Mouse (Mus musculus): Measurements from ENCODE around the gene Pax7. TPM values are rescaled to one million over a fixed set of nuclear protein-coding genes. Genes with fewer than 3 reads are reported as not detected.

Gene Pax7
- total RNA-seq, 2 experiments from 2014 or later: not detected

DNA sequence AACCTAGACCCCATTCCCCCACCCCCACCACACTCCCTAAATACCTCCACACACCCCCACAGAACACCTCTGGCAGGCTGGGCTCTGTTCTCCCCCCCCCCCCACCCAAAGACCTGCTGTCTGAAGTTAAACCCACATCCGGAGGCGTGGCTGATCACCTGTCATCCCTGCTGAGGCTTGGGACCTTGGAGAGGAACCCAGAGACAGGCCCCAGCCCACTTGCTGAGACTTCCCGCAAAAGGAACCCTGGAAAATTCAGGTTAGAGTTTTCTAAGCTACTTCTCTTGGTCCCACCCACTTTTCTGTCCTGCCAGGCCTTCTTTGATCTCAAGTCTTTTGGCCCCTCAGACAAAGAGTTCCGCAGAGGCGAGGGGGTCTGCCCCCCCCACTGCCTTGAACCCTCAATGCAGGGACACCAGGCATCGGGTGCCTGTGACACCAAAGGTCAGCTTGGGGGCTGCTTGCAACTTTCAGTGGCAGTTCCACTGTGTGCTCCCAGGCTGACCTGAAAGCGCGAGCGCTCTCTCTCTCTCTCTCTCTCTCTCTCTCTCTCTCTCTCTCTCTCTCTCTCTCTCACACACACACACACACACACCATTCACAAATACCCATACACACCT lies 13.8 kb downstream of the Pax7 start:
- no peak for DNase-seq
- intact Hi-C loops (cut with DNase I): no loop called here

DNA sequence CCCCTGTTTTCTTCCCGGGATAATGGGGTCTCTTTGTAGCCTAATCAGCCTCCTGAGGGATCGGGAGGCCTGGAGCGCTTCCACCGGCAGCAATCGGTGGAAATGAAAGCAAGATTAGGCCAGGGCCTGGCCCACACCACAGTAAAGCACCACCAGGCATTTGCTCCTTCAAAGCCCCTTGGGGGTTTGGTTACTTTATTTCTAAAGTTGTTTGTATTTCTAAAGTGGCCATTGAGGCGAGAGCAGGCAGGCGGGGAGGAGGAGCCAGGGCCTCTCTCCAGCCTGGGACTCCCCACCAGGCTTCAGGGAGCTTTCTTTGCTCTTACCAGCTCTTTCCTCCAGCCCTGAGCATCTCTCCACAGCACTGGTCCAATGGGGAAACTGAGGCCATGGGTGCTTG lies 15.2 kb downstream of the Pax7 start:
- intact Hi-C loops (cut with DNase I): no loop called here
- DNase-seq: no peak

DNA sequence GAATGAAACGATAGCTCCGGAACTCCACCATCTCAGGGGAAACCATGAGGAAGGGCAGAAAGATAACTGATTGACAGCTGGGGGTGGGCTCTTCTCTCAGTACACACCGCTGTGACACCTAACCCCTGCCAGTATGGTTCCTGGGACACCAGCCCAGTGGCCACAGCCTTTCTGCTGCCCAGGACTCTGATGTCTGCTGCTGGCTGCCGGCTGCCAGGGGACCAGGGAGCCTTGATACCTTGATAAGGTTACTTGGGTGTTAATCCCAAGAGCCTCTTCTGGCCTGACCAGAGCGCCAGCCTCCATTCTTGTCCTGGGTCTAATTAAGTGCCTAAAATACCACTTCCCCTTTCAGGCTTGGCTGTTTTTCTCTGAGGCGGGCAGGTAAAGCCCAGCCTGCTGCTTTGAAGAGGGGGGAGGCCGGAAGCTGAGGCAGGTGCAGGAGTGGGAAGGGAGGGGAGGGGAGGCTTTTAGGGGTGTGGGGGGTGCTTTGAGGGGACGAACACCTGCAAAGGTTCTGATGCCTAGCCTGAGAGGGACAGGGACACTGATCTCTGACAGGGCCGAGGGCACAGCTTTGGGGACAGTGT lies 19.9 kb downstream of the Pax7 start:
- intact Hi-C loops (cut with DNase I): no loop called here
- no peak for DNase-seq

DNA sequence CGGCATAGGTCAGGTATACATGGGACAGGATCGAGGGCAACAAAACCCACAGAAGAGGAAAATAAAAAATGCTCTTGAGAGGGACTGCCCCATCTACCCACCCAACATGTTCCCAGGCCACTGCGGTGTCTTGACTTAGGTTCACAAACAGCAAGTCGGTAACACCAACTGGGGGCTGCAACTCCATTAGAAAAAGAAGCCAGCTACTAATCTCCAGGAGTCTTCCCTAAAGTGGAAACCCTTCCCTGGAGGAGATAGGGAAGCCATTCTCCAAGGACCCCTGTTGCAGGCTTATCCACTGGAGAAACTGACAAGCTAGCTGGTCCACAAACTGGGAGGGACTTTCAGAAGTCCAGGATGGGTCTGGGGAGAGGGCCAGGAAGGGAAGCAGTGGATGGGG lies 21.4 kb downstream of the Pax7 start:
- intact Hi-C loops (cut with DNase I): no loop called here
- DNase-seq: no peak

DNA sequence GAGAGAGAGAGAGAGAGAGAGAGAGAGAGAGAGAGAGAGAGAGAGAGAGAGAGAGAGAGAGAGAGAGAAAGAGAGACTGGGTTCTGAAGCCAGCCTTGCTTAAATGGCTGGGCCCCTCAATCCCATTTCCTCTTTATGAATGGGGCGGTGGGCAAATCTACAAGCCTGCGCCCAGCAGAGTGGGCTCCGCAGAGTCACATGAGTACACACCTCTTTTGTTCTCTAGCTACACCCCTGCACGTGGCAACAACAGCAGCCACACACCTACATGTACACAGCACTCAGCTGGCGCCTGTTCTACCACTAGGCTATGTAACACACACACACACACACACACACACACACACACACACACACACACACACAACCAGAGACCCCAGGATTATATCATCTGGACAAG lies 21.9 kb downstream of the Pax7 start:
- intact Hi-C loops (cut with DNase I): no loop called here
- no peak for DNase-seq

DNA sequence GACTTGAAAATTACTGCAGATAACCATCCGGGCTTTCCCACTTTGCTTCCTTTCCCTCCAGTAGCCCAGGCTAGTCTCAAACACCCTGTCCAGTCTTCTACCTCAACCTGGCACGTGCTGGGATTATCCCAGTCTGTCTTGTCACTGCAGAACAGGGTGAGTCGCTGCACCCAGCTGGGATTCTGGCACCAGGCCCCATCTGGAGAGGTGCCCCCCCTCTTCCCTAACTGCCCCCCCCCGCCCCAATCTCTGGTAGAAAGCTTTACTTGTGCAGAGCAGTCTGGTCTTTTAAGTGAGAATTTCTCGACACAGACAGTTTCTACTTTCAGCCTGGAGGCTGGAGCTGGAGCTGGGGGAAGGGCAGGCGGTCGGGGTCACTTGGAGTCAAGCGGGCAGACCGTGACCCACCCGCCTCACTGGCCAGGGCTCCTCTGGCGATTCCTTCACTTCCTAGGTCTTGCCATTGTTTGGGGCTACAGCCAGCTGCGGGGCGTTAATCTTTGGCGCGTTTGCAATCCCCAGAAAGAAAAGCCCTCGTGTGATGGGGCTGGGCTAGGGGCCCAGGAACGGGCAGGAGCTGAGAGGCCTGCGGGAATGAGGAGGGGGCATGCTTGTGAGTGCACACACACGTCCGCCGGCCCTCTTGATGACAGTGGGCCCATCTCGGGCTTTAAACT lies 22.4 kb downstream of the Pax7 start:
- intact Hi-C loops (cut with DNase I): no loop called here

DNA sequence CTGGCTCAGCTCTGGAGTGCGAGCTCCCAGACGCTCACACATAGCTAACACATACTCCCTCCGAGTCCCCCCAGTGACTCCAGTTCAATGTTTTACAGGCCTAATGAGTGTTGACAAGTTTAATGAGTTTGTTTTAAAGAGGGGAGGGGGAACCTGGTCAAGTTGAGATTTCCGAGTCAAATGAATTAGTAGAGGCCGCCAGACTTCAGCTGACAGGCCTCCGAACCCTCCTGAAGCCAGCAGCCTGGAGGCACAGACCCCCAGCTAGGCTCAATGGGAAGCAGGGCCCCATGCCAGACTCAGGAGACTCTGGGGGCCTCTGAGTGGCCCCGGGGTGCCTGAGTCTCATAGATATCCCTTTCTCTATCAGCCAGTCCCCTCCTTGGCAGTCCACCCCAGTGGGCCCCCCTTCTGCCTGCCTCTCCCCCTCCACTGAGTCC lies 23.9 kb downstream of the Pax7 start:
- no peak for DNase-seq
- intact Hi-C loops (cut with DNase I): no loop called here

More for the DNA sequence above, 22.4 kb downstream of the Pax7 start:
- DNase-seq: no peak

DNA sequence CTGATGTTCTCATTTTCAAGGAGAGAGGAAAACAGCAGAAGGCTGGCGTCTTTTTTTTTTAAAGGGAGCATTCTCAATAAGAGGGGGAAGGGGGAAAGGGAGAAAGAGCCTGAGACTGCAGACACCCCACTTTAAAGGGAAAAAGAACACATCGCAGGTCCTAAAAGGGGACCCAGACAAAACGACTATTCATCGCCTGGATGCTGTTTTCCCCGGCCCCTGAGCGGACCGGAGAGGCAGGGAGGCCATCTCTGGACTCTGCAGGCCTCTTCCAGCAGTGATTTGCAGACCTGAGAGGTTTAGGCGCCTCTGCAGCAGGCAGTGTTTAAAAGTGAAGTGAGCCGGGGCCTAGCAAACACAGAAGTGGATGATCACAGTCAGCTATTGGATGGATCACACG lies 25.5 kb downstream of the Pax7 start:
- DNase-seq: no peak
- intact Hi-C loops (cut with DNase I): no loop called here

DNA sequence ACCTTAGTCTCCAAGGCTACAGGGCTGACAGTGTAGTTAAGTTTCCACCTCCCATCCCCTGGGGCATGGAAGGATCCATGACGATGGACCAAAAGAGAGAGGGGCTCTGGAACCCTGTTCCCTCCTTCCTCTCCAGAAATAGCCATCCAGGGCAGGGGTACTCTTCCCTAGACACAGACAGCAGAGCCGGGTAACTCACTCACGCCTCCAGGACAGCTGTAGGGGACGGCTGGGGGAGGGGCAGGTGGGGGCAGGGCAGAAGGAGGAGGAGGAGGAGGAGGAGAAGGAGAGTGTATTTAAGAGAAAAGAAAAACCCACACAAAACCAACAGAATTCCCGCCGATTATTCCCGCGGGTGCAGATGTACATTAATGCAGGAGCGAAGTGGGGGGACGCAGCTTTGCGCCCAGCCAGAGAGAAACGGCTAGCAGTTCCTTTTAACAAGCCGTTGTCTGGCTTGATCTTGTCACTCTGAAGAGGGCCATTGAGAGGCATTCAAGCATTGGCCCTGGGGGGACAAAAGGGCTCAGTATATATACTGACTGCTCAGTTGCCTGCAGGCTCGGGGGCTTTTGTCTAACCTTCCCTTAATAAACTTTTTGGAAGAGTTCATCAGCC lies 26.0 kb downstream of the Pax7 start:
- no peak for DNase-seq
- intact Hi-C loops (cut with DNase I): no loop called here

DNA sequence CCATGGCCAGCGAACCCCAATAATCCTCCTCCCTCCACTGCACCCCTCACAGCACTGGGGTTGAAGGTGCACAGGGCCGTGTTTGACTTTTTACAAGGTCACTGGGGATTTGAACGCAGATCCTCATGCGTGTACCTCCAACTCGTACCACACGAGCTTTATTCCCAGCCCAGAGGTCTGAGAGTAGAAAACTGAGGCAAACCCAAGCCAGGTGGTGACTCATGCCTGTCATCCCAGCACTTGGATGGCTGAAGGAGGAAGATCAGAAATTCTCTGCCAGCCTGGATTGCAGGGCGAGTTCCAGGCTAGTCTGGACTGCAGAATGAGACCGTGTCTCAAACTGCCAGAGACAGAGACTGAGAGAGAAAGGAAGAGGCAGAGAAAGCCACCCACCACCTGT lies 28.4 kb downstream of the Pax7 start:
- intact Hi-C loops (cut with DNase I): no loop called here
- no peak for DNase-seq

DNA sequence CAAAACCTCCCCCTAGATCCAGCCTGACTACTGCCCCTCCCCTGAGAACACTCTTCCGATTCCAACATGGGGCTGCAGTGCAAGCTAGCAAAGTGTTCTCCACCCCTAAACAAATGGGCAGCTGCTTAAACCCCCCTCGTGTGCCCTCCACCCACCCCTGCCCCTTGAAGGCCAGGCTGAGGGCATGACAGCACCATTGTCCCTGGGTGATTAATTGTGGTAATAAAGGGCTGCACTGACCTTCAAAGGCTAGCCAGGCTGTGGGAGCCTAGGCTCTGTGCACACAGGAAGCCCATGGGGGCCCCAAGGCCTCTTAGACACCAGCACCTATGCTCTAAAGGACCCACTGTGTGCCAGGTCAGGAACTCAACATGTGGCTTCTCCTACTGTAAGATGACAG lies 29.3 kb downstream of the Pax7 start:
- DNase-seq: no peak
- intact Hi-C loops (cut with DNase I): no loop called here

DNA sequence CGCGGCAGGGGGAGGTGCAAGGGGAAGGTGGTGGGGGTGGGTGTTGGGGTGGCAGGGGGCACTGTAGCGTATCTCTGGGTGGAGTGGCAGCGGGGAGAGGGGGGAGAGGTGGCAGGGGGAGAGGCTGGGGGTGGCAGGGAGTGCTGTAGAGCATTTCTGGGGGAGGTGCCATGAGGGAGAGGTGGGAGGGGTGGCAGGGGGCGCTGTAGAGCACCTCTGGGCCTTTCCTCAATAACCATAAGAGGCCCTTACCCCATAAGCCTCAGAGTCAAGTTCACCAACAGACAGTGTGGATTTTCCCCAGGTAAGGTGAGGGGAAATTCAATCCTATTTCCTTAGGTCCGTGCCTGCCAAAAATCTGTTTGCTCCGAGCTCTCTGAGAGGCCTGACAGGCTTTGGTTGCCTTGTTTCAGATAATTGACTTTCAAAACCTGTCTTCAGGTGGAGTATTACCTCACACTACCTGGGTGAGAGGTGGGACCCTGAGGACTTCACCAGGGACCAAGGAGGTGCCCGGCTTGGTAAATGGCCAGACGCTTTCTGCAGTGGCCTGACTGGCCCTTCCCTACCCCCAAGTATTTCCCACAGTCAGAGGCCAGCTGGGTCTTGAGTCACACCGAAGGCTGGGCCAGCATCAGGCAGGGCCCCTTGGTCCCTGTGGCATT lies 33.8 kb downstream of the Pax7 start:
- intact Hi-C loops (cut with DNase I): no loop called here
- DNase-seq: no peak

DNA sequence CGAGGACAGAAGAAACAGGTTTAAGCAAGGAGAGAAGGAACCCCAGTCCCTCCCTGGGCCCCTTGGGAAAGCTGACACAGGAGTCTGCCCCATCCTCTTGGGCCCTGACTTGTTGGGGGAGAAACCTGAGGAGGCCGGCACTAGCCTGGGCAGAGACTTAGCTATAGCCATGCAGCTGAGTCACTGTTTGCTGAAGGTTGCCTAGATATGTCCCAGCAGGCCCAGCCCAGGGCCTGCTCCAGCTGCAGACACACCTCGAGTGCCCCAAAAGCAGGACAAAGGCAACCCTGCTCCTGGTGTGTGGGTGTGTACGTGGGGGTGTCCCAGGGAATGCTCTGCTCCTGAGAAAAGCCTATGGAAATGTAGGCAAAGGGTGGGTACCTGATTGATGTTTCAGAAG lies 36.0 kb downstream of the Pax7 start:
- intact Hi-C loops (cut with DNase I): no loop called here
- no peak for DNase-seq

DNA sequence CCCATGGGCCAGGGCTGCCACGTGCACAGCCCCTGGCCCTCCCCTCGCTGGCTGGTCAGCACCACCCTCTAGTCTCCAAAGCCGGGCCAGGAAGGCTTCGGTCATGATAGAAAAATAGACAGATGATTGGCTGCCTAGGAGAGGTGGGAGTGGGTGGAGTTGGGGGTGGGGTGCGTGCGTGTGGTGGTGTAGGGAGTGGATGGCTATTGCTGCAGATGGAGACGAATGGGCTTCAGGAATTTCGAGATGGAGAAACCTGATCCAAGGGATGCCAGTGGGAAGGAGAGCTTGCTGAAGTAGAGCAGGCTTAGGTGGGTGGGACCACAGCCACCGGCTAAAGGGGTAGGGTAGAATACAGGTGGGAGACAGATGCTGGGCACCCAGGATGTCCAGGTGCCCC lies 37.2 kb downstream of the Pax7 start:
- intact Hi-C loops (cut with DNase I): no loop called here
- DNase-seq: no peak

DNA sequence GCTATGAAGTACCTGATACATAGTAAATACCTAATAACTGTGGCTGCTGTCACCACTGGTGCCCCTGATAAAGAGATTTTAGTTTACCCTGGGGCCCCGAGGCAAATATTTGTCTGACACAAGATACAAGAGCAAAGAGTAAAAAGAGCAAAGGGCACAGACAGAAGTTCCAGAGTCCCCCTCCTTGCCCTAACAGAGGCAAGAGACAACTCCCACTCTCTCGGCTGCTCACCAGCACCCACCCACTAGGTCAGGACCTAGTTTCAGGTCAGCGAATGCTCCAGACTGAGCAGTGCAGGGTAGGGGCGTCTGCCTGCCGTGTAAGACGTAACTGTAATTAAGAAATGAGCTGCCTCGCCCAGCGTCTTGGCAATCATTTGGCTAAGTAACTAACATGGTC lies 42.2 kb downstream of the Pax7 start:
- intact Hi-C loops (cut with DNase I): no loop called here
- no peak for DNase-seq

DNA sequence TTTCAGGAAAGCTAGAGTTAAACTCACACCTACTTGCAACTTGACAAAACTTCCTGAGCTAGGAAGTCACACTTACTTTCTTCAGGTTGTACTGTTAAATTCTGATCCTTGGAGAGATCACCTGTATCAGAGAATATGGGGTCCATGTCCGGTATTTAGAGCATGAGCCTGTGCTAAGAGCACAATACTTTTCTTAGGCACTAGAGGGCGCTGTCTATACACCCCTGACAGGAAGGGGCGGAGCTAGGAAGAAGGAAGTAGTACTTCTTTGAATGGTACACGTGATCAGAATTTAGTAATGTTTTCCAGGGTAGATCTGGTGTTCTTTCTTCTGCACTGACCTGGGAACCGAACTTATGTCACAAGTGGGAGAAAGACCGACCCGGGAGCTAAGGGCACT lies 43.6 kb downstream of the Pax7 start:
- no peak for DNase-seq

DNA sequence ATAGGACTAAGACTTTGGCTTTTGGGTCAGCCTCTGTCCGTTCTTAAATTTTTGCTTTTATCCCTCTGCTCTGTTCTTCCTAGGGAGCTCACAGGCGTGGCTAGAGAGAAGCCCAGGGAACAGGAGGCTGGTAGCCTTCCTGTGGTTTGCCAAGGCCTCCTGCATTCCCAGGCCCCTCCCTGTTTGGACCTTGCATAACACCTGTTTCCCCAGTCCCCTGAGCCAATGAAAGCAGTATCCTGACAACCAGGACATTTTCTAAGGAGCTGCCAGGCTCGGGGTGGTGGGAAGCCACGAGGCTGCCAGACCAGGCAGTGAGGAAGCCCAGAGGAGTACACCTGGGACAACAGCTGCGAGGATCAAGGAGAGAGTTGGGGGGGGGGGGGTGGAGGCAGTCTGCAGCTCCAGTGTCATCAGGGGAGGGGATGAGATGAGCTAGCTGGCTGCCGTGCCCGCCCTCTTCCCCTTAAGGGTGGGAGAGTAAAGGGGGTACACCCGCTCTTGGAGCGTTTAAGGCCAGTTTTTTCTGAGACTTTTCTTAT lies 50.3 kb downstream of the Pax7 start:
- intact Hi-C loops (cut with DNase I): no loop called here
- DNase-seq: no peak

More for the DNA sequence above, 43.6 kb downstream of the Pax7 start:
- intact Hi-C loops (cut with DNase I): no loop called here

DNA sequence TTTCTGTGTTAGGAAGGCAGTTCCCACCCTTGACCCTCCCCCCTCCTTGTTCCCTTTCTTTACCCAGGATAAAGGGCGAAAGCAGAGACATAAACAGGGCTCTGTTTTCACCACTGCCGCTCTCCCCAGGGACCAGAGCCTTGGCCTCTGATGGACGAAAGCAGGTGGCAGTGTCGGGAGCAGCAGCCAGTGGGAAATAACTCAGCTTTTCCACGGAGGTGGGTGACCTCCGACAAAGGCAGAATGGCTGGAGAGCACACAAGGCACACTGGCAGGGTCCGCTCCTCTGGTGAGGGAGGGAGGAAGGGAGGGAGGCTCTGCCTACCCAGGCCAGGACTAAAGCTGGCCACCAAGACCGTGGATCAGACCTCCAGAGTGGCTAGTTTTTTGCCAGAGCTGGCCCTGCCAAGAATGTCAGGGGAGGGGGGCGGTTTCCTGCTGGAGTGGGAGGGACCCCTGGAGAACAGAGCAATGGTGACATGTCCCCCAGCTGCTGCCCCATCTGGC lies 62.1 kb downstream of the Pax7 start:
- DNase-seq: peak; percentile 12 to 28
- intact Hi-C loops (cut with DNase I): no loop called here

DNA sequence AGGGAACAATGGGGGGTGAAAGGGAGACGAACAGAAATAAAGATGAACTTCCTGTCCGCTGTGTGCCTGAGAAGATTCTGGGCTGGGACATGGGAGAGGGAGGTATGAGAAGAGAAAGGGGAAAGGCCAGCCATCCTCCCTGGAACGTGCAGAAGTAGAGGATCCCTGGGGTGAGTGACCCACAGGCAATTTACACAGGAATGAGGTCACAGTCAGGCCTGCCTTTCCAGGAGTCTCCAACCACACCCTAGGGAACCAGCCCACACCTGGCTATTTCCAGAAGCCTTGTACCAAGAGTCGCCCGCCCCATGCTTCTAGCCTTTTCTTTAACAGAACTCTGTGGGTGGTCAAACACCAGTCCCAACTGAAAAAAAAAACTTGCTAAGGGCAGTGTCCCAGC lies 65.5 kb downstream of the Pax7 start:
- intact Hi-C loops (cut with DNase I): no loop called here
- DNase-seq: no peak

DNA sequence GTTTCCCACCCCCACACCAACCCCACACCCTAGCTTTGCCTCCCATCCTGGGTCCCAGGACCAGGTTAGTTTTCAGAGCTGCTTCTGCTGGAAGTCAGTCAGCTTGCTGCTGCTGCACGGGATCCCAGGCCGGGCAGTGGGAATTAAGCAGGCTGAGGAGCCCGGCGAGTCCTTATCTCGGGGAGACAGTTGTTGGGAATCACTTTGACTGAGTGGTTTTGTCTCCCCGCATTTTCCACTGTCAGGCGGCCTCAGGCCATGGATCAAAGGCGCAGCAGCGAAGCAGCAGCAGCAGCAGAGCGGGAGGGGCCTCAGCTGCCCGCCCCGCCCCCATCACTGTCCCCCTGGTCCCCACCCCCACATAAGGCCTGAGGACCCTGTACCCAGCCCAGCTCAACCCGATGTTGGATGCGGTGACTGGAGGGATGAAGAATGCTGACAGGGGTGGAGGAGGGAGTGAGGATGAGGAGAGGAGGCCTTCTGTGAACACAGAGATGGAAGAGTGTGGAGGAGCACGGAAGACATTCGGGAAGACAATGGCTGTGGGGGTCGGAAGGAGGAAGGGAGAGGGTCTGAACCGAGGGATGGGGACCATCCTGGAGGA lies 66.1 kb downstream of the Pax7 start:
- no peak for DNase-seq
- intact Hi-C loops (cut with DNase I): no loop called here

DNA sequence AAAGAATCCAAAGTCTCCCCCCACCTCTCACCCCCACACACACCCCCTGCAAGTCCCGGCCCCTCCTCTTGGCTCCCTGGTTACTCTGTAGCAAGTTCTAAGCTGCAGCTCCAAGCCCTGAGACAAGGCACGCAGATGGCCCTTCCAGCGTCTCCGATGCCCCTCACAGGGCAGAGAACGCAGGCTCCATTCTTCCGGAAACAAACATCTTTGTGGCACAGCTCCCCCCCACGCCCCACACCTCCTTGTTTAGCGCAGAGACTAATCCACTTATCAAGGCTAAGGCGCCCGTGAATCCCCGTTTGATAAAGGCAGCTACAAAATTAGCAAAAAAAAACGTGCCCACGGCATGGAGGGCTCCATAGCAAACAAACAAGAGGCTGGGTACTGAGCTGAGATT lies 71.4 kb downstream of the Pax7 start:
- no peak for DNase-seq
- intact Hi-C loops (cut with DNase I): no loop called here
